Mouse (Mus musculus) kidney, adult 8-10 months (tissue): ENCODE results near the gene H2al2a.
"Not testable (repeated sequence)": the region's sequence is repeated elsewhere in the genome, so short reads cannot be mapped to it uniquely, and the experiment has no call there.

Experiments
- DNase-seq, 2 experiments: peaks; one replicate each; pipeline ENCODE4 v3.0.0; 2022

H2al2a gene

GRCm38 (mm10) chr2:17973868-17974440 lies 22.8 kb downstream of the H2al2a start:
- DNase-seq, result no peak

GRCm38 (mm10) chr2:17973246-17973645 lies 23.5 kb downstream of the H2al2a start:
- DNase-seq, result no peak

- no peak for DNase-seq
These were observed 23.9 kb downstream of the H2al2a start for GRCm38 (mm10) chr2:17972843-17973242.

GRCm38 (mm10) chr2:17971407-17971806 lies 25.4 kb downstream of the H2al2a start:
- no peak for DNase-seq

GRCm38 (mm10) chr2:17970662-17971061 lies 26.1 kb downstream of the H2al2a start:
- DNase-seq, result no peak

- no peak for DNase-seq
These were observed 26.6 kb downstream of the H2al2a start for GRCm38 (mm10) chr2:17970187-17970586.

GRCm38 (mm10) chr2:17968571-17968970 lies 28.2 kb downstream of the H2al2a start:
- DNase-seq, result no peak

GRCm38 (mm10) chr2:17968037-17968436 lies 28.7 kb downstream of the H2al2a start:
- DNase-seq, result not testable (repeated sequence)

- no peak for DNase-seq
These were observed 37.3 kb downstream of the H2al2a start for GRCm38 (mm10) chr2:17959501-17959900.

GRCm38 (mm10) chr2:17946875-17947274 lies 49.9 kb downstream of the H2al2a start:
- no peak for DNase-seq
